Mouse (Mus musculus): ENCODE results near the gene Tmbim1. TPM values are rescaled to one million over a fixed set of nuclear protein-coding genes. Genes with fewer than 3 reads are reported as not detected.

Gene Tmbim1
- 30.9 and 32.4 TPM in 2 replicates for total RNA-seq (2012; rRNA removed)
- total RNA-seq (2014; rRNA removed) = 26.6 and 28.3 TPM in 2 replicates
- polyA plus RNA-seq (2012; ENCODE audit: insufficient read length, low read depth) = 31.1 and 35.1 TPM in 2 replicates

DNA sequence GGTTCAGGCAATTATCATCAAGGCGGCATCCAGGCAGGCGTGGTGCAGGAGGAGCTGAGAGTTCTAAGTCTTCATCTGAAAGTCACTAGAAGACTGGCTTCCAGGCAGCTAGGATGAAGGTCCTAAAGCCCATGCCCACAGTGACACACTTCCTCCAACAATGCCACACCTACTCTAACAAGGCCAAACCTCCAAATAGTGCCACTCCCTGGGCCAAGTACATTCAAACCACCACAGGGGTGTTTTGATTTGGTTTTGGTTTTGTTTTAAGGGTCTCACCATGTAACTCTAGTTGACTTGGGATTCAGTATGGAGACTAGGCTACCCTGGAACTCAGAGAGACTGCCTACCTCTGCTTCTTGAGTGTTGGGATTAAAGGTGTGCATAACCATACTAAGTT is at the start of gene Tmbim1:
Gene Tmbim1 (minus strand): TSS at position 101 of the 400 bp plus-strand sequence.
- Histone ChIP-seq H3K27ac (ENCODE audit: insufficient read depth, low read depth) (no peak within 1 kb of the TSS), H3K9me3 (replicated peaks; ENCODE audit: low read length) (peaks cover 2% of the 10 kb centered on the region), H3K27me3 (replicated peaks) (no peaks in the 10 kb centered on the region), H3K4me2 (ENCODE audit: insufficient read depth, low read depth, poor library complexity, severe bottlenecking) (peak within 1 kb of the TSS; percentile 91), H3K9ac (ENCODE audit: insufficient read depth, low read depth) (peak within 1 kb of the TSS; percentile 61), H3K36me3 (replicated peaks in 1 of 2; ENCODE audit: control insufficient read depth in 1 of 2, insufficient read depth in 1 of 2, low read length in 1 of 2) (peaks cover 0 to 15% of the 10 kb centered on the region in 2 experiments), H3K4me3 (replicated peaks in 1 of 3; ENCODE audit: low read depth in 2 of 3, low read length in 2 of 3, poor library complexity in 1 of 3) (peak within 1 kb of the TSS; percentile 75 to 91 (median 79)), H3K79me2 (replicated peaks; ENCODE audit: control insufficient read depth, extremely low read depth, insufficient read depth, poor library complexity, severe bottlenecking) (peaks cover 17% of the 10 kb centered on the region), H3K4me1 (ENCODE audit: control insufficient read depth in 1 of 2, insufficient read depth in 2 of 2) (peaks cover 12 to 62% of the 10 kb centered on the region in 2 experiments)
- TF ChIP-seq SMC3 (IDR thresholded peaks at IDR 0.05; ENCODE audit: low read depth, low read length) (no peak), GABPA (IDR thresholded peaks at IDR 0.05; ENCODE audit: insufficient replicate concordance, low read depth, low read length) (no peak), CTCF (conservative IDR thresholded peaks at IDR 0.05 in 1 of 2, IDR thresholded peaks at IDR 0.05 in 1 of 2; ENCODE audit: low read depth in 2 of 2, low read length in 2 of 2) (no peak), MYC (IDR thresholded peaks at IDR 0.05; ENCODE audit: low read depth, low read length) (no peak), JUND (conservative IDR thresholded peaks at IDR 0.05; ENCODE audit: low read depth, low read length) (no peak), IRF4 (IDR thresholded peaks at IDR 0.05; ENCODE audit: low read depth, low read length) (no peak), EP300 (IDR thresholded peaks at IDR 0.05; ENCODE audit: low read length) (no peak), ZNF384 (IDR thresholded peaks at IDR 0.05; ENCODE audit: low read depth, low read length) (no peak)
- dilution Hi-C loops (cut with MboI; ENCODE audit: extremely low pct_ligation_motif_present, extremely low pct_unique_long_range_greater_than_20kb, low sequenced_read_pairs) = no loop called here
- in situ Hi-C loops (cut with MboI; ENCODE audit: low pct_ligation_motif_present, low pct_unique_long_range_greater_than_20kb, low sequenced_read_pairs) = loop anchor here (5.0 kb wide), 1 partner anchor 57 kb away; the partner anchor contains the start of gene Catip
- no peak for DNase-seq (ENCODE audit: extremely low read depth)

DNA sequence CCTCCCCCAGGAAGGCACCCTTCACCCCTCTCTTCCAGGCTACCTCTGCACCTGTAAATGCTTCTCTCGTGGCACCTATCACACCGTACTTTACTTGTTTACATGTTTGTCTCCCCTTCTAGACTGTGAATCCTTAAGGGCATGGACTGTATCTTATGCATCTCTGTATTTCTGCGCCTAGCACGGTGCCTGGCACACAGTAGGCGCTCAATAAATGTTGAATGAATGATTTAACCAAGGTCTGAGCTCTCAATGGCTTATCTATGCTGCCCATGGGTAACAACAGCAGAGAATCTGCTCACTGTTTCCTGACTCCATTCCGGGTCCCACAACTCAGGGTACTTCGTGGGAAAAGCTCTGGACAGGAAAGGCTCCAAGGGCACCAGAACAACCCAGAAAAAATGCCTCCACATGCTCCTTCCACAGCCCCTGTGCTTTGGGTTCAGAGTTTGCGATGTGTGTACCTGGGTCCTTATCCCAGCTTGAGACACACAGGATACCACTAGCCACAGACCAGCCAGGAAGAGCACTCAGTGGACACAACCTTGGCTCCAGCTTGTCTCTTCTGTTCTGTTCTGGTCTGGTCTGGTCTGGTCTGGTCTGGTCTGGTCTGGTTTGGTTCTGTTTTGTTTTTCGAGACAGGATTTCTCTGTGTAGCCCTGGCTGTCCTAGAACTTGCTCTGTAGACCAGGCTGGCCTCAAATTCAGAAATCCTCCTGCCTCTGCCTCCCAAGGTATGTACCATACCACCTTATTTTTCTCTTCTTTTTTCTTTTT is 48.2 kb upstream of the Tmbim1 start:
- dilution Hi-C loops (cut with MboI; ENCODE audit: extremely low pct_ligation_motif_present, extremely low pct_unique_long_range_greater_than_20kb, low sequenced_read_pairs) = no loop called here
- Histone ChIP-seq H3K4me1 (ENCODE audit: control insufficient read depth in 1 of 2, insufficient read depth in 2 of 2) (peaks cover 43 to 81% of the 10 kb centered on the region in 2 experiments), H3K27me3 (replicated peaks) (no peaks in the 10 kb centered on the region), H3K4me2 (ENCODE audit: insufficient read depth, low read depth, poor library complexity, severe bottlenecking) (no peak overlapping the region), H3K27ac (ENCODE audit: insufficient read depth, low read depth) (peak overlapping the region; percentile 96; the same call in 1 of the 2 replicates), H3K36me3 (replicated peaks in 1 of 2; ENCODE audit: control insufficient read depth in 1 of 2, insufficient read depth in 1 of 2, low read length in 1 of 2) (peaks cover 61 to 71% of the 10 kb centered on the region in 2 experiments), H3K79me2 (replicated peaks; ENCODE audit: control insufficient read depth, extremely low read depth, insufficient read depth, poor library complexity, severe bottlenecking) (peaks cover 3% of the 10 kb centered on the region; the same call in 1 of the 2 replicates), H3K4me3 (replicated peaks in 1 of 3; ENCODE audit: low read depth in 2 of 3, low read length in 2 of 3, poor library complexity in 1 of 3) (peak overlapping the region in 2 of 3 experiments; percentile 56 to 59), H3K9me3 (replicated peaks; ENCODE audit: low read length) (no peaks in the 10 kb centered on the region), H3K9ac (ENCODE audit: insufficient read depth, low read depth) (no peak overlapping the region)
- DNase-seq (ENCODE audit: extremely low read depth) = no peak
- TF ChIP-seq NRF1 (IDR thresholded peaks at IDR 0.05; ENCODE audit: low read depth, low read length) = no peak
- TF ChIP-seq GABPA (IDR thresholded peaks at IDR 0.05; ENCODE audit: insufficient replicate concordance, low read depth, low read length) = no peak
- peak; percentile 67; the same call in 1 of the 2 replicates for TF ChIP-seq ZKSCAN1 (IDR thresholded peaks at IDR 0.05; ENCODE audit: borderline replicate concordance, low read depth, low read length)
- TF ChIP-seq ZNF384 (IDR thresholded peaks at IDR 0.05; ENCODE audit: low read depth, low read length) = no peak
- no peak for TF ChIP-seq MYC (IDR thresholded peaks at IDR 0.05; ENCODE audit: low read depth, low read length)
- peak; percentile 57 for TF ChIP-seq ZMIZ1 (IDR thresholded peaks at IDR 0.05; ENCODE audit: low read depth, low read length)
- TF ChIP-seq CHD1 (IDR thresholded peaks at IDR 0.05; ENCODE audit: low read depth, low read length) = 0 out of 2 replicates have a peak, but pooled peaks have one; percentile 31
- in situ Hi-C loops (cut with MboI; ENCODE audit: low pct_ligation_motif_present, low pct_unique_long_range_greater_than_20kb, low sequenced_read_pairs) = no loop called here
